Mouse (Mus musculus) limb, embryonic 14.5 days (tissue): ENCODE measurements at regions not wholly inside any gene's neighbourhood (a gene's known extent, or its start where the extent isn't known, plus 50 kb on each side); places are given as distances from the start of the nearest gene placed in this dataset.

Source experiments
- ATAC-seq: fragments of 200-750 bp; cut with Nextera tagmentation; 2 replicates; pipeline ENCODE4 v1.8.0; 2017; ENCODE audit warnings: low read depth, moderate number of reproducible peaks, moderate TSS enrichment; ENCODE audit not compliant: low FRiP score
- DNase-seq: peaks from one replicate; pipeline ENCODE4 v3.0.0-alpha.2; 2015; ENCODE audit warnings: low spot score
- H3K27ac ChIP-seq: fragments of 300-500 bp; sonication (generic); replicated peaks from 2 replicates; pipeline ENCODE4 v1.5.1; 2014; ENCODE audit warnings: low read depth, mild to moderate bottlenecking, low read length, moderate library complexity, mixed read lengths
- H3K27me3 ChIP-seq: fragments of 300-500 bp; sonication (generic); 2 replicates; pipeline ENCODE4 v1.6.1; 2014; ENCODE audit warnings: low read length, mixed read lengths; ENCODE audit not compliant: control insufficient read depth, insufficient read depth
- H3K36me3 ChIP-seq: fragments of 300-500 bp; sonication (generic); 2 replicates; pipeline ENCODE4 v1.6.1; 2014; ENCODE audit warnings: mild to moderate bottlenecking, low read length, moderate library complexity, mixed read lengths; ENCODE audit not compliant: control insufficient read depth, insufficient read depth
- H3K4me1 ChIP-seq: fragments of 300-500 bp; sonication (generic); 2 replicates; pipeline ENCODE4 v1.6.1; 2014; ENCODE audit warnings: antibody characterized with exemption, low read length, mixed read lengths; ENCODE audit not compliant: control insufficient read depth, insufficient read depth
- H3K4me2 ChIP-seq: fragments of 300-500 bp; sonication (generic); replicated peaks from 2 replicates; pipeline ENCODE4 v1.6.1; 2014; ENCODE audit warnings: low read depth, mild to moderate bottlenecking, low read length, moderate library complexity; ENCODE audit not compliant: severe bottlenecking
- H3K4me3 ChIP-seq: fragments of 300-500 bp; sonication (generic); replicated peaks from 2 replicates; pipeline ENCODE4 v1.5.1; 2014; ENCODE audit warnings: low read length
- H3K9ac ChIP-seq: fragments of 300-500 bp; sonication (generic); 2 replicates; pipeline ENCODE4 v1.6.1; 2014; ENCODE audit warnings: mild to moderate bottlenecking, low read depth, low read length, moderate library complexity; ENCODE audit not compliant: severe bottlenecking
- H3K9me3 ChIP-seq: fragments of 300-500 bp; sonication (generic); 2 replicates; pipeline ENCODE4 v1.6.1; 2016; ENCODE audit warnings: low read length; ENCODE audit not compliant: control insufficient read depth
- POLR2A ChIP-seq: fragments of 200-500 bp; IDR thresholded peaks from 2 replicates; pipeline ENCODE4 v1.8.0; 2012; ENCODE audit warnings: inconsistent platforms, mild to moderate bottlenecking, moderate library complexity, borderline replicate concordance; ENCODE audit not compliant: insufficient read depth, insufficient read length; ENCODE audit errors: extremely low read depth
- WGBS: fragments of 180-500 bp; shearing (Covaris S2); extraction: QIAGEN DNeasy Blood & Tissue Kit; methylation state at CpG from one replicate; pipeline ENCODE4 v1.1.7; 2014; 5-methylcytosine and 5-hydroxymethylcytosine counted together

DNA sequence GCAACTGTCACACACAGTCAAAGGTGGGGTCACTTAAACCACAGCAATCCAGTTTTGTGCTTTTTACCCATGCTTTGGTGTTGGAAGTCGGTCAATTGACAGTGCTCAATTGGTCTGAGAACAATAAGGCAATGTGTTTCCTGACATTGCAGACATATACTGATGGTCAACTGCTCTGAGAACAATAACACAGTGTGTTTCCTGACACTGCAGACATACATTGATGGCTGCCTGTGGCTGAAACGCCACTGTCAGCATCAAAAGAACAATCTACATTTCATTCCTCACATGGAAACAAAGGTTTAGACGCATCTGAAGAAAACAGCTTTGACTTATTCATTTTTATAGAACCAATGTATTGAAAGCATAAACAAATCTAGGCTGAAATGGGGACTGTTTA is 59.2 kb upstream of the Lama4 start:
- WGBS: 76% methylated on average over 3 of the region's 3 CpGs
- peaks cover 24% of the 10 kb centered on the region for H3K4me1 ChIP-seq
- no peaks in the 10 kb centered on the region for H3K36me3 ChIP-seq
- H3K9me3 ChIP-seq: no peaks in the 10 kb centered on the region
- no peak overlapping the region for H3K4me3 ChIP-seq
- no peak overlapping the region for H3K4me2 ChIP-seq
- DNase-seq: no peak
- no peak overlapping the region for H3K27ac ChIP-seq
- H3K9ac ChIP-seq: no peak overlapping the region
- no peak for ATAC-seq
- no peaks in the 10 kb centered on the region for H3K27me3 ChIP-seq
- no peak for TF ChIP-seq POLR2A

DNA sequence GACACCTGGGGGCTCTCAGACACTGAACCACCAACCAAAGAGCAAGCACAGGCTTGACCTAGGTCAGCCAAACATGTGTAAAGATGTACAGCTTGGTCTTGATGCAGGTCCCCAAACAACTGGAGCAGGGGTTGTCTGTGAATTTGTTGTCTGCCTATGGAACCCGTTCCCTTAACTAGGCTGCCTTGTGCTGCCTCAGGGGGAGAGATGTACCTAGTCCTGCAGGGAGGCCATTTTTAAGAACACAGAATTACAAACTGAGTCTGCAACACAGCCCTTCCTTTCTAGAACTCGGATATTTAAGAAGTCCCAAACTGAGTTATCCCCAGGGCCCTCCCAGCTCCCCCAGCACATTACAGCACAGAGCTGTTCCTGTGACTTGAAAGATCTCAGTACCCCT is 57.5 kb upstream of the Lama4 start:
- peak overlapping the region; percentile 83 for H3K27ac ChIP-seq
- peaks cover 25% of the 10 kb centered on the region for H3K4me1 ChIP-seq
- no peak for TF ChIP-seq POLR2A
- no peak overlapping the region for H3K4me3 ChIP-seq
- H3K4me2 ChIP-seq: peak overlapping the region; percentile 30; the same call in 1 of the 2 replicates
- ATAC-seq (no peak; the same call in 1 of the 2 replicates), DNase-seq (no peak)
- H3K9me3 ChIP-seq: no peaks in the 10 kb centered on the region
- H3K9ac ChIP-seq: no peak overlapping the region
- H3K36me3 ChIP-seq: no peaks in the 10 kb centered on the region
- H3K27me3 ChIP-seq: no peaks in the 10 kb centered on the region
- 39% methylated on average over 2 of the region's 2 CpGs for WGBS

- peak; percentile 95 for DNase-seq
- no peaks in the 10 kb centered on the region for H3K27me3 ChIP-seq
Measured at GRCm38 (mm10) chr10:38908277-38908676, 57.0 kb upstream of the Lama4 start.

GRCm38 (mm10) chr10:38909152-38909732 is 56.1 kb upstream of the Lama4 start:
- peaks cover 29% of the 10 kb centered on the region for H3K4me1 ChIP-seq
- no peak overlapping the region for H3K9ac ChIP-seq
- H3K27me3 ChIP-seq: no peaks in the 10 kb centered on the region
- no peak overlapping the region; the same call in 1 of the 2 replicates for H3K4me2 ChIP-seq
- DNase-seq (peak; percentile 75), ATAC-seq (peak; percentile 64)
- peak overlapping the region; percentile 83 for H3K27ac ChIP-seq
- H3K9me3 ChIP-seq: no peaks in the 10 kb centered on the region
- WGBS: 19% methylated on average over 1 of the region's 1 CpGs
- H3K36me3 ChIP-seq: no peaks in the 10 kb centered on the region
- no peak for TF ChIP-seq POLR2A
- no peak overlapping the region for H3K4me3 ChIP-seq

More at GRCm38 (mm10) chr10:38908277-38908676, 57.0 kb upstream of the Lama4 start:
- no peak overlapping the region for H3K9ac ChIP-seq
- TF ChIP-seq POLR2A: no peak
- no peaks in the 10 kb centered on the region for H3K9me3 ChIP-seq
- no peak overlapping the region; the same call in 1 of the 2 replicates for H3K4me3 ChIP-seq
- peak; percentile 93 for ATAC-seq
- peak overlapping the region; percentile 30; the same call in 1 of the 2 replicates for H3K4me2 ChIP-seq
- peaks cover 29% of the 10 kb centered on the region for H3K4me1 ChIP-seq
- 28% methylated on average over 9 of the region's 9 CpGs for WGBS
- no peaks in the 10 kb centered on the region for H3K36me3 ChIP-seq
- peak overlapping the region; percentile 83 for H3K27ac ChIP-seq

- Histone ChIP-seq H3K4me2 (no peak overlapping the region; the same call in 1 of the 2 replicates), H3K36me3 (no peaks in the 10 kb centered on the region), H3K4me3 (no peak overlapping the region), H3K27ac (peak overlapping the region; percentile 48), H3K9ac (no peak overlapping the region), H3K9me3 (no peaks in the 10 kb centered on the region), H3K27me3 (no peaks in the 10 kb centered on the region), H3K4me1 (peaks cover 29% of the 10 kb centered on the region)
- no peak for TF ChIP-seq POLR2A
- WGBS: 26% methylated on average over 2 of the region's 2 CpGs
- DNase-seq (peak; percentile 20), ATAC-seq (no peak)
Measured at GRCm38 (mm10) chr10:38909843-38910242, 55.5 kb upstream of the Lama4 start.
